Mouse (Mus musculus) retina, embryonic 14.5 days (tissue): ENCODE results near the gene Olfr527.

ENCODE experiments used
- DNase-seq: peaks from one replicate; pipeline ENCODE4 v3.0.0-alpha.2; 2015; ENCODE audit warnings: low spot score

The Olfr527 gene

GRCm38 (mm10) chr7:140333717-140334116 lies at the start of gene Olfr527:
Gene Olfr527, plus strand, starts transcription at chr7:140334017.
- no peak for DNase-seq

- DNase-seq = no peak
Measured at GRCm38 (mm10) chr7:140295746-140296145, 38.1 kb upstream of the Olfr527 start.

- no peak for DNase-seq
Measured at GRCm38 (mm10) chr7:140296876-140297275, 36.9 kb upstream of the Olfr527 start.

- no peak for DNase-seq
Measured at GRCm38 (mm10) chr7:140299416-140299815, 34.4 kb upstream of the Olfr527 start.

- DNase-seq = no peak
Measured at GRCm38 (mm10) chr7:140319861-140320385, 13.9 kb upstream of the Olfr527 start.

- no peak for DNase-seq
Measured at GRCm38 (mm10) chr7:140320558-140320957, 13.3 kb upstream of the Olfr527 start, which contains the start of gene Olfr525. Gene Olfr525, plus strand, starts transcription at chr7:140320858.

- DNase-seq = no peak
Measured at GRCm38 (mm10) chr7:140321135-140321534, 12.7 kb upstream of the Olfr527 start.

GRCm38 (mm10) chr7:140329766-140330304 lies 4.0 kb upstream of the Olfr527 start:
- no peak for DNase-seq

GRCm38 (mm10) chr7:140361571-140361970 lies 27.8 kb downstream of the Olfr527 start, which contains the start of gene Olfr60:
Gene Olfr60, minus strand, starts transcription at chr7:140361671.
- DNase-seq = no peak

- DNase-seq = no peak
Measured at GRCm38 (mm10) chr7:140374300-140374699, 40.5 kb downstream of the Olfr527 start.

- no peak for DNase-seq
Measured at GRCm38 (mm10) chr7:140376231-140376630, 42.4 kb downstream of the Olfr527 start, which contains the start of gene Olfr530. Gene Olfr530, minus strand, starts transcription at chr7:140376331.

- no peak for DNase-seq
Measured at GRCm38 (mm10) chr7:140376911-140377310, 43.1 kb downstream of the Olfr527 start.
